Mouse (Mus musculus): ENCODE measurements around the gene Olfr545. TPM values are rescaled to one million over a fixed set of nuclear protein-coding genes. Genes with fewer than 3 reads are reported as not detected.

The Olfr545 gene
- not detected in 2 replicates for total RNA-seq (2012; rRNA removed)
- total RNA-seq (2014; rRNA removed): not detected in 2 replicates
- not detected in 2 replicates for polyA plus RNA-seq (2012; ENCODE audit: insufficient read length, low read depth)

DNA sequence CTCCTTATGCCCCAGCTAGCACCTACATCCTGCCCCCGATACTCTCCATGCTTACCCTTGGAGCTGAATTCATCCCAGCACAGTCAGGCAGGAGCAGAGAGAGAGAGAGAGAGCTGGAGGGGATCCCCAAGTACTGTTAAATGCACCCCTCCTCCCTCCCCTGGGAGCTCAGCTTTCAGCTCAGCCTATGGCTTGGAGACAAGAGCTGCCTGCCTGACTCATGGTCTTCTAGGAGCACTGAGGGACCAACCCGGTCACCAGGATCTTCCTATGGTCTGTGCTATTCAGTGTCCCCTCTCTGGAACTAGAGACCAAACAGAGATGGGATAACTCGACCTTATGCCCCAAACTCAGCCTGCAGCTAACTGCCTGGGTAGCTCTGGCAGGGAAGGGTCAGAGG is at the start of gene Olfr545:
Gene Olfr545 (minus strand): TSS at position 101 of the 400 bp plus-strand sequence.
- TF ChIP-seq RCOR1 (conservative IDR thresholded peaks at IDR 0.05; ENCODE audit: low read depth, low read length) (no peak), CHD1 (IDR thresholded peaks at IDR 0.05; ENCODE audit: low read depth, low read length) (no peak), IRF4 (IDR thresholded peaks at IDR 0.05; ENCODE audit: low read depth, low read length) (no peak), GABPA (IDR thresholded peaks at IDR 0.05; ENCODE audit: insufficient replicate concordance, low read depth, low read length) (no peak), USF1 (IDR thresholded peaks at IDR 0.05; ENCODE audit: low read depth, low read length) (no peak), NRF1 (IDR thresholded peaks at IDR 0.05; ENCODE audit: low read depth, low read length) (no peak), EP300 (IDR thresholded peaks at IDR 0.05; ENCODE audit: low read length) (no peak), JUND (conservative IDR thresholded peaks at IDR 0.05; ENCODE audit: low read depth, low read length) (no peak), RAD21 (IDR thresholded peaks at IDR 0.05; ENCODE audit: low read depth, low read length) (no peak), ZC3H11A (IDR thresholded peaks at IDR 0.05; ENCODE audit: low read depth, low read length) (no peak), POLR2AphosphoS2 (IDR thresholded peaks at IDR 0.05; ENCODE audit: low read depth, low read length) (no peak), BHLHE40 (IDR thresholded peaks at IDR 0.05; ENCODE audit: low read depth, low read length) (no peak), TCF12 (IDR thresholded peaks at IDR 0.05; ENCODE audit: low read depth, low read length) (no peak), USF2 (conservative IDR thresholded peaks at IDR 0.05; ENCODE audit: low read depth, low read length) (no peak)
- no peaks in the 10 kb centered on the region for H3K36me3 ChIP-seq (replicated peaks in 1 of 2; ENCODE audit: control insufficient read depth in 1 of 2, insufficient read depth in 1 of 2, low read length in 1 of 2)
- no peaks in the 10 kb centered on the region for H3K9me3 ChIP-seq (replicated peaks; ENCODE audit: low read length)
- in situ Hi-C loops (cut with MboI; ENCODE audit: low pct_ligation_motif_present, low pct_unique_long_range_greater_than_20kb, low sequenced_read_pairs): no loop called here
- no peak within 1 kb of the TSS for H3K4me2 ChIP-seq (ENCODE audit: insufficient read depth, low read depth, poor library complexity, severe bottlenecking)
- dilution Hi-C loops (cut with MboI; ENCODE audit: extremely low pct_ligation_motif_present, extremely low pct_unique_long_range_greater_than_20kb, low sequenced_read_pairs): no loop called here
- H3K27me3 ChIP-seq (replicated peaks): no peaks in the 10 kb centered on the region
- DNase-seq (ENCODE audit: extremely low read depth): no peak
- H3K9ac ChIP-seq (ENCODE audit: insufficient read depth, low read depth): no peak within 1 kb of the TSS
- H3K4me1 ChIP-seq (ENCODE audit: control insufficient read depth in 1 of 2, insufficient read depth in 2 of 2): 0 out of 4 replicates have a peak, but pooled peaks cover 0 to 3% of the 10 kb centered on the region in 2 experiments
- H3K79me2 ChIP-seq (replicated peaks; ENCODE audit: control insufficient read depth, extremely low read depth, insufficient read depth, poor library complexity, severe bottlenecking): no peaks in the 10 kb centered on the region
- H3K27ac ChIP-seq (ENCODE audit: insufficient read depth, low read depth): no peak within 1 kb of the TSS
- H3K4me3 ChIP-seq (replicated peaks in 1 of 3; ENCODE audit: low read depth in 2 of 3, low read length in 2 of 3, poor library complexity in 1 of 3): no peak within 1 kb of the TSS

DNA sequence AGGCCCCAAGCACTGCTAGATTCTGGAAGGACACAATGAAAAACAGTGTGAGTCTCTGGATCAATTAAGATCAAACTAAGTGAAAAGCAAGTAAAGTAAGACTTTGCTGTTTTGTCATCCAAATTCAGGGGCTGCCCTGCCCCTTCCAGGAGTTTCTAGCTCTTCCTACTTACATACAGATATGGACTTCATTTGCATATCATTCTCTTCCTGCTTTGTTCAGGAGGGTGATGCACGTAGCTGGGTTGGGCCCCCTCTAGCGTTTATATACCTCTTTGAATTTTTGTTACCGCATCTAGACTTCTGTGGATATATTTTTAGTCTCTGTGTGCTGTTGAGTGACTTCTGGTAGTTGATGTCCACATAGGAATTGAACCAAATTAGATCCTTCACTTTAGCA is 41.9 kb upstream of the Olfr545 start:
- Histone ChIP-seq H3K9ac (ENCODE audit: insufficient read depth, low read depth) (no peak overlapping the region), H3K4me3 (replicated peaks in 1 of 3; ENCODE audit: low read depth in 2 of 3, low read length in 2 of 3, poor library complexity in 1 of 3) (no peak overlapping the region), H3K9me3 (replicated peaks; ENCODE audit: low read length) (no peaks in the 10 kb centered on the region), H3K4me1 (ENCODE audit: control insufficient read depth in 1 of 2, insufficient read depth in 2 of 2) (peaks cover 0 to 12% of the 10 kb centered on the region in 2 experiments; a peak in 2 of 4 replicates), H3K36me3 (replicated peaks in 1 of 2; ENCODE audit: control insufficient read depth in 1 of 2, insufficient read depth in 1 of 2, low read length in 1 of 2) (no peaks in the 10 kb centered on the region), H3K4me2 (ENCODE audit: insufficient read depth, low read depth, poor library complexity, severe bottlenecking) (no peak overlapping the region), H3K27me3 (replicated peaks) (no peaks in the 10 kb centered on the region), H3K79me2 (replicated peaks; ENCODE audit: control insufficient read depth, extremely low read depth, insufficient read depth, poor library complexity, severe bottlenecking) (no peaks in the 10 kb centered on the region), H3K27ac (ENCODE audit: insufficient read depth, low read depth) (no peak overlapping the region)
- in situ Hi-C loops (cut with MboI; ENCODE audit: low pct_ligation_motif_present, low pct_unique_long_range_greater_than_20kb, low sequenced_read_pairs): no loop called here
- DNase-seq (ENCODE audit: extremely low read depth): no peak
- no peak for TF ChIP-seq CHD2 (IDR thresholded peaks at IDR 0.05; ENCODE audit: low read length)
- TF ChIP-seq CTCF (conservative IDR thresholded peaks at IDR 0.05 in 1 of 2, IDR thresholded peaks at IDR 0.05 in 1 of 2; ENCODE audit: low read depth in 2 of 2, low read length in 2 of 2): peak in 1 of 2 experiments; percentile 40; a peak in 2 of 4 replicates
- dilution Hi-C loops (cut with MboI; ENCODE audit: extremely low pct_ligation_motif_present, extremely low pct_unique_long_range_greater_than_20kb, low sequenced_read_pairs): no loop called here

Data from CH12.LX (cell line).